Mouse (Mus musculus) bone marrow, adult 2 months (tissue): Measurements from ENCODE around the gene Pilrb2. TPM values are rescaled to one million over a fixed set of nuclear protein-coding genes. Genes with fewer than 3 reads are reported as not detected.
"Not testable (repeated sequence)": the region's sequence is repeated elsewhere in the genome, so short reads cannot be mapped to it uniquely, and the experiment has no call there.

Source experiments
- H3K27ac ChIP-seq: fragments of 200-500 bp; 2 replicates; pipeline ENCODE4 v1.5.1; 2012; ENCODE audit warnings: low read depth, mild to moderate bottlenecking, control low read depth, inconsistent platforms, low read length; ENCODE audit not compliant: control insufficient read depth, poor library complexity, insufficient read depth
- H3K4me1 ChIP-seq: fragments of 200-500 bp; 2 replicates; pipeline ENCODE4 v1.6.1; 2011; ENCODE audit warnings: low read length; ENCODE audit not compliant: control insufficient read depth, insufficient read depth
- H3K4me3 ChIP-seq: fragments of 200-500 bp; replicated peaks from 2 replicates; pipeline ENCODE3; 2011; ENCODE audit warnings: mild to moderate bottlenecking, low read depth, low read length, control low read depth; ENCODE audit not compliant: control insufficient read depth
- CTCF ChIP-seq: fragments of 200-500 bp; IDR thresholded peaks from 2 replicates; pipeline ENCODE4 v1.5.1; 2011; ENCODE audit warnings: low read length, control low read depth; ENCODE audit not compliant: control insufficient read depth, insufficient read depth
- POLR2A ChIP-seq: fragments of 200-500 bp; IDR thresholded peaks from 2 replicates; pipeline ENCODE4 v1.6.1; 2011; ENCODE audit warnings: low read depth, mild to moderate bottlenecking, control low read depth, low read length, borderline replicate concordance; ENCODE audit not compliant: control insufficient read depth
- WGBS: fragments of 180-500 bp; shearing (Covaris S2); methylation state at CpG from one replicate; pipeline ENCODE4 v1.1.7; 2018; 5-methylcytosine and 5-hydroxymethylcytosine counted together
- polyA plus RNA-seq: library from polyadenylated mRNA; stranded (reverse); fragments of >200 nt; gene quantifications from 2 replicates; pipeline ENCODE4 v1.2.4, GENCODE M21; 2011; ENCODE audit warnings: low replicate concordance; ENCODE audit not compliant: missing spikeins, insufficient read depth, insufficient read length

Pilrb2 gene
- polyA plus RNA-seq, 1 experiment: 80.6 TPM

DNA sequence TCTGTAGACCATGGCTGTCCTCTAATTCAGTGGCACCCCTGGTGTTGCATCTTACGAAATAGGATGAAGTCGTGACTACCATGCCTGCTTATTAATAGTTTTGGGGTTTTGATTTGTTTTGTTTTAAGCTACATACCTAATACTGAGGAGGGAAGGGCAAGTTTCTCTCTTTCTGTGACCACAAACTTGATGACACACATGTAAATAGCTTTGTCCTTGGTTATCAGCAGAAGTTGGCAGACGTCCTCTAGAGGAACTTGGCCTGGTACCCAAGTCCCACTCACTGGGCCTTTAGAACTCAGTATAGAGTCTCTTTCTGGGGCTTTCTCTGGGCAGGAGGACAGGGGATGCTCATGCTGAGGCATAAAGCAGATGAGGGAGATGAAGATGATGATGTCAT lies 11.7 kb upstream of the Pilrb2 start:
- TF ChIP-seq CTCF (no peak), POLR2A (no peak)
- H3K4me3 ChIP-seq: no peak overlapping the region
- peaks cover 6% of the 10 kb centered on the region for H3K4me1 ChIP-seq
- no peak overlapping the region; the same call in 1 of the 2 replicates for H3K27ac ChIP-seq
- WGBS: 29% methylated on average over 3 of the region's 3 CpGs

GRCm38 (mm10) chr5:137882922-137883321 lies 11.3 kb upstream of the Pilrb2 start:
- Histone ChIP-seq H3K27ac (no peak overlapping the region; the same call in 1 of the 2 replicates), H3K4me3 (no peak overlapping the region)
- no peak for TF ChIP-seq POLR2A
- TF ChIP-seq CTCF: no peak

DNA sequence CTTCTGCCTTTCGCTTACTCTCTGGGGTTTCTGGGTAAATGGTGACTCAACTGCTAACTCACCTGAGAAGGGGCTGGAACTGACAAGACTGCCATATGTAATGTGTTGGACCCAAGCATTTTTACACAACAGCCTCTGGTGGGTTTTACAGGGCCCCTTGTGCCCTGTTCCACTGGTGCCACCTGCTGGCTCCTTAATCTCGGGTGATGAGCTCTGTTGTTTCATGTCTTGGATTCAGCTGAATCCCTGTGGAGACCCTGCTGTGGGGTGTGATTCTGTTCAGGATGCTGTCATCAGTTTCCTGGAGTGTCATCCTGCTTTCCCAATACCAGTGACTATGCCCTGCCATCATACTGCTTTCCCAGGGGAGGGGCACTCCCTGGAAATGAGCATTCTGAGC lies 6.2 kb upstream of the Pilrb2 start:
- H3K4me1 ChIP-seq: peaks cover 5% of the 10 kb centered on the region
- H3K4me3 ChIP-seq: no peak overlapping the region
- H3K27ac ChIP-seq: no peak overlapping the region
- TF ChIP-seq POLR2A (no peak), CTCF (peak; percentile 65)
- 38% methylated on average over 2 of the region's 2 CpGs for WGBS

More at GRCm38 (mm10) chr5:137882922-137883321, 11.3 kb upstream of the Pilrb2 start:
- WGBS: 12% methylated on average over 4 of the region's 4 CpGs
- H3K4me1 ChIP-seq: peaks cover 6% of the 10 kb centered on the region

GRCm38 (mm10) chr5:137875054-137875453 lies 3.4 kb upstream of the Pilrb2 start:
- Histone ChIP-seq H3K4me1 (peaks cover 7% of the 10 kb centered on the region), H3K4me3 (no peak overlapping the region), H3K27ac (no peak overlapping the region)
- TF ChIP-seq POLR2A: no peak
- 63% methylated on average over 2 of the region's 2 CpGs for WGBS

DNA sequence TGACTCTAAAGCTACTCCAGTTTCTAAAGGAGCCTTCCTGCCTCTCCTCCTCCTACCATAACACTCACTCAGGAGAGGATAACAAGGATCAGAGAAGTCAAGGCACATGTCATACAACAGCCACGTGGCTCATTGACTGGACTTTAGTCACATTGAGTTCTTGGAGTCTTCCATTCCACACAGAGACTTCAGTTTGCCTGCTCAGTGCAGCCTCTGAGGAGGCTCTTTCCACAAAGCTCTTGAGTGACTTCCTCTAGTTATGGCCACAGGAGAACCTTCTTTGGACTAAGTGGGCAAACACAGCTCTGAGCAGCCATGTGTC lies 727 bp upstream of the Pilrb2 start:
- not testable (repeated sequence) for H3K4me1 ChIP-seq, H3K4me3 ChIP-seq
- WGBS: 29% methylated on average over 1 of the region's 1 CpGs
- peak overlapping the region; percentile 72 for H3K27ac ChIP-seq

DNA sequence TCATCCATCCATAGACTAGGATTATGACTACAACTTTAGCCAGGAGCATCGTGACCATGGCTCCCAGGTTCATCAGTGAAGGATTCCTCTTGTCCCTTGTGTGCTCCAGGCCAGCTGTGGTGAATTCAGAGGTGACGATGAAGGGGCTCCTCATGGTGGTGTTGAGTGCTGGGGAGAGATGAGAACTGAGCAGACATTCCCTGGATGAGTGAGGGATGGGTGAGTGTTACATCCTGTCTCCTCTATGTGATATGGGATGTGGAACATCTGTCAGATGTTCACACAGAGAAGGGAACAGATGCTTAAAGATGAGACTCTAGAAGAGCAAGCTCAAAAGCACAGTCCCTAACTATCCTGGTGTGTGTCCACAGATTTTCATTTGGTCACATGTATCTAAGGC lies 3.0 kb downstream of the Pilrb2 start:
- not testable (repeated sequence) for H3K4me3 ChIP-seq, H3K27ac ChIP-seq, H3K4me1 ChIP-seq
- 74% methylated on average over 2 of the region's 2 CpGs for WGBS

DNA sequence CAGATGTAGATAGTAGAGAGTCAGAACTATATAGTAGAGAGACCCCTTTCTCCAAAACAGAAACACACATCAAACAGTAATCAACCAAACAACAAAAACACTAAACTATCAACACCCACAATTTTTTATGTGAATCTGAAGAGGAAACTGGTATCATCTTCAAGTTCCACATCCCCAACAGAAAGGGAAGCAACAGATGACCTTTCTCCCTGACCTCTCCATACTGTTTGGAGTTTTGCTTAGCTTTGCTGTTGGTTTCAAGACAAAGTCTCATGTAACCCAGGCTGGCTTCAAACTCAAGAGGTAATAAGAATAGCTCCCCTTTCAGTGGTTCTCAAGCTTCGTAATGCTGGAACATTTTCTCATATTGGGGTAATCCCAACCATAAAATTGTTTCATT lies 7.6 kb downstream of the Pilrb2 start:
- not testable (repeated sequence) for H3K4me1 ChIP-seq, H3K4me3 ChIP-seq, H3K27ac ChIP-seq
- WGBS: 79% methylated on average over 1 of the region's 1 CpGs

DNA sequence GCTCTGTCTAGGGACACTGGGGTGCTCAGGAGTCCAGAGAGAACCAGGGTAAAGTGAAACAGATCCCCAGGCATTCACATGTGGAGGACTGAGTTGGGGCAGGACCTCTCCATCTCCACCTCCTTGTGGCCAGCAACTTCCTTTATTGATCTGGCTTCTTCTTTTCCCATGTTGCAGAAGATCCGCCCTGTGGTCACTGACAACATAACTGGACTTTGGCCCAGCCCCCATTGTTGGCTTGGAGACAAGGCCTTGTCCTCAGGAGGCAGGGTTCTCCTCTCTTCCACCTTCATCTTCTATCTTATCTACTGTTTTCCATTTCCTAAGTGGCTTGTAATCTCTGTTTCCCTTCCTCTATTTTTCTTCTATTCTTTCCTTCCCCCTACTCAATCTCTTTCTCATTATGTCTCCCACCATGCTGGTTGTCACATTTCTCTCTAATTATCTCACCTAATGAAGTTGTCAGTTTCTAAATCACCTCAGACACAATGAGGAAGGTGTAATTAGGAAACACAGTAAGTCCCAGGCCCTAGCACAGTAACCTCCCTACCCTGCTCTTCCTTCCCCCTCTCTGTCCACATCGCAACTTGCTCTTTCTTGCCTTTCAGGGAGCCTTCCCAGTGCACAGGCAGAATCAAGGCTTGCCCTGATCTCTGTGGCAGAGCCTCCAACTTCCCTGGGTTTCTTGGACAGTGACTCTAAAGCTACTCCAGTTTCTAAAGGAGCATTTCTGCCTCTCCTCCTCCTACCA lies 13.5 kb downstream of the Pilrb2 start, which contains the start of gene Pilrb1:
Gene Pilrb1, minus strand, starts transcription at position 147 of the 751 bp plus-strand sequence.
- H3K27ac ChIP-seq: peak within 1 kb of the TSS; percentile 64
- WGBS: 16% methylated on average over 2 of the region's 2 CpGs
- not testable (repeated sequence) for H3K4me1 ChIP-seq
- peak within 1 kb of the TSS; percentile 77 for H3K4me3 ChIP-seq

DNA sequence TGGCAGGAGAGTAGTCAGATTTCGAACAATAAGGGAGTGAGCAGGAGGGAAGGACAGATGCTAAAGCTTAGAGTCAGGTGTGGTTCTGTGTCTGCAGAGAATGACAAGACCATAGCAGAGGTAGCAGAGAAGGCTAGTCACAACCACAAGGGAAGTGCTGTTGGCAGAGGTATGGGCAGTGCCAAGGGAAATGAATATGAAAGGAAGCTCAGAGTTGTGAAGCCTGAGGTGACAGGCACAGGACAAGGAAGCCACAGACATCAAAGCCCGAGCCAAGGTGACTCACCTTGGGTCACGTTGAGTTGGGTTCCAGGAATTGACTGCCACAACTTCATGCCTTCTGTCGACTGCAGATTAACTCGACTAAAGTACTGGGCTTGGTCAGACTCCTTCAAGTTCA lies 14.7 kb downstream of the Pilrb2 start:
- not testable (repeated sequence) for H3K4me1 ChIP-seq
- Histone ChIP-seq H3K27ac (peak overlapping the region; percentile 64), H3K4me3 (peak overlapping the region; percentile 77)
- 7% methylated on average over 5 of the region's 5 CpGs for WGBS

GRCm38 (mm10) chr5:137854907-137855306 lies 16.7 kb downstream of the Pilrb2 start:
- H3K27ac ChIP-seq, H3K4me3 ChIP-seq: not testable (repeated sequence)
- whole genome bisulfite sequencing: 81% methylated on average over 3 of the region's 3 CpGs

DNA sequence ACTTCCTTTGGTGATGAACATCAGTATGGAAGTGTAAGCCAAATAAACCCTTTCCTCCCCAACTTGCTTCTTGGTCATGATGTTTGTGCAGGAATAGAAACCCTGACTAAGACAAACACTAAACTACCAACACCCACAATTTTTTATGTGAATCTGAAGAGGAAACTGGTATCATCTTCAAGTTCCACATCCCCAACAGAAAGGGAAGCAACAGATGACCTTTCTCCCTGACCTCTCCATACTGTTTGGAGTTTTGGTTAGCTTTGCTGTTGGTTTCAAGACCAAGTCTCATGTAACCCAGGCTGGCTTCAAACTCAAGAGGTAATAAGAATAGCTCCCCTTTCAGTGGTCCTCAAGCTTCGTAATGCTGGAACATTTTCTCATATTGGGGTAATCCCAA lies 21.3 kb downstream of the Pilrb2 start:
- 69% methylated on average over 1 of the region's 1 CpGs for whole genome bisulfite sequencing
- not testable (repeated sequence) for H3K4me1 ChIP-seq, H3K27ac ChIP-seq, H3K4me3 ChIP-seq

More at GRCm38 (mm10) chr5:137854907-137855306, 16.7 kb downstream of the Pilrb2 start:
- H3K4me1 ChIP-seq: not testable (repeated sequence)

- peak overlapping the region; percentile 88; the same call in 1 of the 2 replicates for H3K27ac ChIP-seq
- H3K4me1 ChIP-seq, H3K4me3 ChIP-seq: not testable (repeated sequence)
Measured at GRCm38 (mm10) chr5:137837110-137837509, 34.5 kb downstream of the Pilrb2 start.
